Mouse (Mus musculus) myocyte (in vitro differentiated cells): ENCODE data around the gene Minos1. TPM values are rescaled to one million over a fixed set of nuclear protein-coding genes. Genes with fewer than 3 reads are reported as not detected.

ENCODE experiments used
- H3K27me3 ChIP-seq: one replicate; pipeline ENCODE4 v1.6.1; 2011; ENCODE audit not compliant: control insufficient read depth, insufficient read depth, insufficient read length
- H3K36me3 ChIP-seq: one replicate; pipeline ENCODE4 v1.6.1; 2011; ENCODE audit not compliant: control insufficient read depth, insufficient read depth
- H3K4me2 ChIP-seq: one replicate; pipeline ENCODE4 v1.6.1; 2011; ENCODE audit warnings: low read depth, control low read depth
- H3K4me3 ChIP-seq: one replicate; pipeline ENCODE4 v1.5.1; 2011; ENCODE audit warnings: mild to moderate bottlenecking, control low read depth, moderate library complexity
- H3K79me2 ChIP-seq: one replicate; pipeline ENCODE4 v1.6.1; 2011; ENCODE audit not compliant: control insufficient read depth, insufficient read depth
- H3ac ChIP-seq: one replicate; pipeline ENCODE4 v1.6.1; 2011; ENCODE audit not compliant: control insufficient read depth, insufficient read length
- CEBPB ChIP-seq: IDR thresholded peaks from 2 replicates; pipeline ENCODE4 v1.6.1; 2011; ENCODE audit warnings: mild to moderate bottlenecking, moderate library complexity; ENCODE audit not compliant: poor library complexity, insufficient read depth, severe bottlenecking
- E2F4 ChIP-seq: IDR thresholded peaks from one replicate; pipeline ENCODE4 v1.6.1; 2011; ENCODE audit warnings: mild to moderate bottlenecking, control low read depth, moderate library complexity; ENCODE audit not compliant: insufficient read depth
- MAX ChIP-seq: IDR thresholded peaks from one replicate; pipeline ENCODE4 v1.6.1; 2011; ENCODE audit warnings: low read depth, mild to moderate bottlenecking, control low read depth
- MYOD1 ChIP-seq, 3 experiments: IDR thresholded peaks; one replicate each; pipeline ENCODE4 v1.6.1; 2011; ENCODE audit warnings: control low read depth in 2 of 3, low read depth in 2 of 3, mild to moderate bottlenecking in 2 of 3, moderate library complexity in 1 of 3; ENCODE audit not compliant: insufficient read length in 2 of 3, control insufficient read depth in 1 of 3
- MYOG ChIP-seq, 3 experiments: IDR thresholded peaks; one replicate each; pipeline ENCODE4 v1.6.1; 2011; ENCODE audit warnings: control low read depth in 2 of 3, low read depth in 2 of 3, mild to moderate bottlenecking in 2 of 3; ENCODE audit not compliant: insufficient read length in 2 of 3, control insufficient read depth in 1 of 3, insufficient read depth in 1 of 3
- POLR2A ChIP-seq: IDR thresholded peaks from one replicate; pipeline ENCODE4 v1.6.1; 2011; ENCODE audit warnings: low read depth, mild to moderate bottlenecking, control low read depth, moderate library complexity; ENCODE audit not compliant: insufficient read length
- POLR2AphosphoS2 ChIP-seq: IDR thresholded peaks from one replicate; pipeline ENCODE4 v1.6.1; 2011; ENCODE audit warnings: low read depth, control low read depth; ENCODE audit not compliant: insufficient read length
- REST ChIP-seq: IDR thresholded peaks from one replicate; pipeline ENCODE4 v1.6.1; 2011; ENCODE audit warnings: mild to moderate bottlenecking, control low read depth, moderate library complexity; ENCODE audit not compliant: insufficient read depth, insufficient read length
- SRF ChIP-seq: IDR thresholded peaks from one replicate; pipeline ENCODE4 v1.6.1; 2011; ENCODE audit warnings: low read depth; ENCODE audit not compliant: control insufficient read depth, insufficient read length
- TCF12 ChIP-seq: IDR thresholded peaks from one replicate; pipeline ENCODE4 v1.6.1; 2011; ENCODE audit warnings: mild to moderate bottlenecking, control low read depth; ENCODE audit not compliant: poor library complexity, insufficient read depth, severe bottlenecking
- TCF3 ChIP-seq: IDR thresholded peaks from one replicate; pipeline ENCODE4 v1.6.1; 2011; ENCODE audit warnings: low read depth, control low read depth; ENCODE audit not compliant: insufficient read length
- USF1 ChIP-seq: IDR thresholded peaks from one replicate; pipeline ENCODE4 v1.6.1; 2011; ENCODE audit warnings: low read depth, mild to moderate bottlenecking, control low read depth, moderate library complexity
- polyA plus RNA-seq: library from polyadenylated mRNA; unstranded; fragments of >200 nt; fragmentation: generic; extraction: Trizol; gene quantifications from one replicate; pipeline ENCODE4 v1.2.1, GENCODE M21; 2012; ENCODE audit warnings: missing spikeins

Gene Minos1
- polyA plus RNA-seq, 1 experiment = 247 TPM

DNA sequence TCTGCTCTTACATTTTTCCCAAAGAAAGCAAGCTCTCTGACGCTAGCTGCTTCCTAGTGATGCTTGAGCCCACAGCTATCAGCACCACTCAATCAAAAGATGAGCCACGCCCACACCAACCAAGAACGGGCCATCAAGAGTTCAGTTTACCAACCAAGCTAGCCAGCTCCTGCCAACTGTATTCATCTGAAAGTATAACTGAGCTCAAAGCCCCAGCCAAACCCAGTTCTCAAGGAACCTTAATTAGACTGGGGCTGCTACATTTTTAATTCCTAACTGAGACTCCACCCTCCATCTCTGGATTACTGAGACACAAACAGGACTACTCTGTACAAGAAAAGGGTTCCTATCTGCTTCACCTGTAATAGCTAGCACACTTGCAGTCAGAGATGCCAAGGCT, 20.1 kb downstream of the Minos1 start:
- TF ChIP-seq POLR2A (no peak), TCF3 (no peak), POLR2AphosphoS2 (no peak), MYOG (IDR thresholded peaks at IDR 0.05; ENCODE audit: control insufficient read depth in 1 of 3, insufficient read depth in 1 of 3, insufficient read length in 2 of 3, low read depth in 2 of 3) (no peak), MAX (no peak), MYOD1 (IDR thresholded peaks at IDR 0.05; ENCODE audit: control insufficient read depth in 1 of 3, insufficient read length in 2 of 3, low read depth in 2 of 3) (no peak), REST (no peak), CEBPB (no peak), E2F4 (no peak), TCF12 (no peak), SRF (no peak), USF1 (no peak)
- Histone ChIP-seq H3ac (no peak overlapping the region), H3K27me3 (no peaks in the 10 kb centered on the region), H3K4me3 (no peak overlapping the region), H3K79me2 (peaks cover 87% of the 10 kb centered on the region), H3K4me2 (no peak overlapping the region), H3K36me3 (no peaks in the 10 kb centered on the region)

DNA sequence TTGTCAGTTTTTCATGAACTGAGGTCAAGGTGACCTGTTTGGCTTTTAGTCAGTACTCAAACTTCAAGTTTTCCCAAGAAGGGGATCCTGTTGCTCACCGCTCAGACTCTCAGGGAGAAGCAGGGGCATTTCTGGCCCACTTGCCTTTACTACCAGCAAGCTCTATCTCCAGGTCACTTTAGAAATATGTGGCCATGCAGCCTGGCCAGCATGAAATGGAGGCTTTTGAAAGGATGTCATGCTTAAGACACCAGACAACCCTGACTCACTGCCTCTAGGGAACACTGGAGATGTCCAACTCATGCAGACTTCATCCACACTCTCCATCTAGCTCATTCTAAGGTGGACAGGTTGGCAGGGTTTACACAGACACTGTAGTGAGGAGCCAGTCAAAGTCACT, 25.5 kb downstream of the Minos1 start:
- Histone ChIP-seq H3ac (no peak overlapping the region), H3K27me3 (no peaks in the 10 kb centered on the region), H3K4me2 (no peak overlapping the region), H3K36me3 (peaks cover 7% of the 10 kb centered on the region), H3K4me3 (no peak overlapping the region), H3K79me2 (peaks cover 42% of the 10 kb centered on the region)
- no peak for TF ChIP-seq CEBPB

DNA sequence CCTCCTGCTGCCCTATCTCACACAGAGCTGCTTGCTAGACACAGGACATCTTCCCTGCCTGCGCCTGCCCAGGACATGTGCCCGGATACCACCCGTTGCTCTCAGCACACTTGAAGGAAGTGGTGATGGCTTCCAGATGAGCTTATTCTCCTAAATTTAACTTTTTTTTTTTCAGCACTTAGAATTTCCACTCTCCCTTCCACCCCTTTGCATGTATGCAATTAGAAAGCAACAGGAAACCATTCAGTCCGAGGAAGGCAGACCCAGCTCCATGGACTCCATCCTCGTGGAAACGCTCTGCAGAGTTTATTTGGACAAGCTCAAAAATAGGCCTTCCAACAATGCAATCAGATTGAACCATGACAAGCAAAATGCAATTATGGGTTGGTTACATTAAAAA, 29.4 kb downstream of the Minos1 start:
- Histone ChIP-seq H3K36me3 (peaks cover 7% of the 10 kb centered on the region), H3ac (no peak overlapping the region), H3K4me3 (no peak overlapping the region), H3K79me2 (peaks cover 7% of the 10 kb centered on the region), H3K4me2 (no peak overlapping the region), H3K27me3 (no peaks in the 10 kb centered on the region)
- no peak for TF ChIP-seq SRF
- no peak for TF ChIP-seq TCF3
- no peak for TF ChIP-seq POLR2AphosphoS2
- TF ChIP-seq REST = no peak
- no peak for TF ChIP-seq MAX
- TF ChIP-seq TCF12 = no peak
- no peak for TF ChIP-seq MYOD1 (IDR thresholded peaks at IDR 0.05; ENCODE audit: control insufficient read depth in 1 of 3, insufficient read length in 2 of 3, low read depth in 2 of 3)
- TF ChIP-seq USF1 = no peak
- no peak for TF ChIP-seq E2F4
- TF ChIP-seq POLR2A = no peak
- no peak for TF ChIP-seq CEBPB
- no peak for TF ChIP-seq MYOG (IDR thresholded peaks at IDR 0.05; ENCODE audit: control insufficient read depth in 1 of 3, insufficient read depth in 1 of 3, insufficient read length in 2 of 3, low read depth in 2 of 3)

DNA sequence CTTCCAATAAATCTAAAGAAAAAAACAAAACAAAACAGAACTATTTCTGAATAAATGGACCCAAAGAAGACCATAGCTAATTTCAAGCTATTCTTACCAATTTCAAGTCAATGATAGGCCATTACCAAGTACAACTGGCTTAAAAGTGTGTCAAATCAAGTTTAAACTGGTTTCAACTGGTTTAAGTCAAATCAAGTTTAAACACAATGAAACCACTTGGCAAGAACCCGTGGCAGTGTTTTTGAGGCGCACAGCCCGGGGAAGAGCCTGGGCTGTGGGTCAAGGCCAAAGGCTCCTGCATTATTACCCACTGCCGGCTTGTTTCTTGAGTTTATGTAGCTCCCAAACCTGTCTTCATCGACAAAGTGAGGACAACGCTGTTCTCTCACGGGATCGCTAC, 30.6 kb downstream of the Minos1 start:
- Histone ChIP-seq H3K4me2 (no peak overlapping the region), H3ac (no peak overlapping the region), H3K4me3 (no peak overlapping the region), H3K27me3 (no peaks in the 10 kb centered on the region), H3K36me3 (peaks cover 7% of the 10 kb centered on the region), H3K79me2 (peaks cover 4% of the 10 kb centered on the region)
- TF ChIP-seq REST = no peak
- no peak for TF ChIP-seq USF1
- no peak for TF ChIP-seq TCF3
- TF ChIP-seq CEBPB = no peak
- no peak for TF ChIP-seq MYOG (IDR thresholded peaks at IDR 0.05; ENCODE audit: control insufficient read depth in 1 of 3, insufficient read depth in 1 of 3, insufficient read length in 2 of 3, low read depth in 2 of 3)
- no peak for TF ChIP-seq POLR2A
- TF ChIP-seq SRF = no peak
- TF ChIP-seq POLR2AphosphoS2 = no peak
- TF ChIP-seq MAX = no peak

DNA sequence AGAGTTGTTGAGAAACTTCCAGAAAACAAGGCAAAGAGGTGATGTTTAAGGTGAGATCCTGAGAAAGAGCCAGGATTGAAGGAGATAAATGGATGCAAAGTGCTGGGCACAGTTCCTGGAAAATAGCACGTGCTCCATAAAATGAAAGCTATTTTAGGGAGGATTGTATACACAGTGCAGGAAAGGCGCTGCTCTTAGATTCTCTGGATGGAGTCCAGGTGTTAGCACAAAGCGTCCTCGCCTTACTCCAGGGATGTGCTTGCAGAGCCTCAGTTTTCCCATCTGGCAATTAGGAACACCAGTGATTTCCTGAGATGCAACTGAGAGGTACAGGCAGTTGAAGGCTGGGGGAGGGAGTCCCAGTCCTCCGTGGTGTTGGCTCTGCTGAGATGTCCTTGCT, 34.7 kb downstream of the Minos1 start:
- Histone ChIP-seq H3K36me3 (no peaks in the 10 kb centered on the region), H3K79me2 (no peaks in the 10 kb centered on the region), H3ac (no peak overlapping the region), H3K4me3 (no peak overlapping the region), H3K4me2 (no peak overlapping the region), H3K27me3 (no peaks in the 10 kb centered on the region)
- TF ChIP-seq SRF = no peak

DNA sequence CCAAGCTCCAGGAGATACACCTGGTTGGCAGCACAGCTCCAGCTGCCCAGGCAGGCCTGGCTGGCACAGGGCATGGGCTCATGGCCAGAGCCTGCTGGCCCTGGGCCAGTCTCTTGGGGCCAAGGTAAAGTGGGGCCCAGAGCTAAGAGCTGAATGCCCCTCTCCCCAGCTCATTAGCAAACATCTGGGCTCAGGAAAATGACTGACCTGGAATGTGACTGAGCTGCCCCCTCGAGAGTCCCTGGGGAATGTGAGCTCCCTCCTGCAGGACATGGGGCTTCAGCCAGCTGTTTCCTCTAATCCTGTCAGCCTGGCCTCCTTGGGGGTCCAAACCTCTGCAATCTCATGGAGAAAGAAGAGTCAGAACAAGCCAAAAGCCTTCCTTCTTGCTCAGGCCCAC, 35.5 kb downstream of the Minos1 start:
- H3K4me2 ChIP-seq = no peak overlapping the region
- no peak for TF ChIP-seq TCF3
- no peak for TF ChIP-seq TCF12
- TF ChIP-seq E2F4 = no peak
- TF ChIP-seq SRF = no peak
- no peak for TF ChIP-seq MYOG (IDR thresholded peaks at IDR 0.05; ENCODE audit: control insufficient read depth in 1 of 3, insufficient read depth in 1 of 3, insufficient read length in 2 of 3, low read depth in 2 of 3)
- no peak for TF ChIP-seq POLR2A
- TF ChIP-seq MAX = no peak
- no peak for TF ChIP-seq USF1
- no peak for TF ChIP-seq REST
- TF ChIP-seq MYOD1 (IDR thresholded peaks at IDR 0.05; ENCODE audit: control insufficient read depth in 1 of 3, insufficient read length in 2 of 3, low read depth in 2 of 3) = no peak
- H3K4me3 ChIP-seq = no peak overlapping the region
- no peaks in the 10 kb centered on the region for H3K79me2 ChIP-seq
- H3ac ChIP-seq = no peak overlapping the region
- no peaks in the 10 kb centered on the region for H3K36me3 ChIP-seq
- no peaks in the 10 kb centered on the region for H3K27me3 ChIP-seq
